Mouse (Mus musculus): Measurements from ENCODE around the gene Irf2. TPM values are rescaled to one million over a fixed set of nuclear protein-coding genes. Genes with fewer than 3 reads are reported as not detected.

Irf2 gene
- polyA plus RNA-seq, 1 experiment from 2014 or later: 13.6 TPM

Other genes with a start within 250 kb of the Irf2 start
- 23.1 and 23.9 TPM in 2 replicates for gene Cenpu, start 187.7 kb upstream of the Irf2 start, polyA plus RNA-seq (2016; fragmentation: Nextera tagmentation; extraction: Ambion mirVana)
- 14.9 and 18.4 TPM in 2 replicates for gene Primpol, start 122.5 kb upstream of the Irf2 start, polyA plus RNA-seq (2016; fragmentation: Nextera tagmentation; extraction: Ambion mirVana)
- 132 and 138 TPM in 2 replicates for gene Casp3, start 122.4 kb upstream of the Irf2 start, polyA plus RNA-seq (2016; fragmentation: Nextera tagmentation; extraction: Ambion mirVana)
- gene Enpp6, start 247.2 kb downstream of the Irf2 start, polyA plus RNA-seq (2016; fragmentation: Nextera tagmentation; extraction: Ambion mirVana): 0.87 and 1.0 TPM in 2 replicates

All from limb, embryonic 12.5 days (tissue).